In the genomic region with DNA sequence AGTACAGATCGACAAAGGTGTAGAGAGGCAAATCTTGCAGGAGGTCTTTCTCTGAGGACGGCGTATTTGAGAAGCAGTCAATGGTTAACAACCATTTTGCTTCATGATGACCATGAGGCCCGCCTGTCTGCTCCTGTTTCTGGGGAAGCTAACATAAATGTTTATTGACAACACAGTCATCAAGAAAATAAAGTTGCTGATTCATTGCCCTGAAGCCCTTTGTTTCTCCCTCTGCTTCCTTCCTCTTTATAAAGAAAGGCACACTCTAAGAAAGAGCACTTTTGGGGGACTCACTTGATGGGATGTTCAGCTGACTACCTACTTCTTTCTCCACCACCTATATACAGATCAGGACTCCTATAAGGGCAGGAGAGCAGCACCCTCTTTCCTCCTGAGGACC, we compare ENCODE assay signal across 13 mouse cellular contexts. TPM values are rescaled to one million over a fixed set of nuclear protein-coding genes. Genes with fewer than 3 reads are reported as not detected.
DNase-seq lines count a peak whose midpoint lies in the region; ATAC-seq and TF ChIP-seq lines count a peak whose summit lies in the region.
"Had no signal": no experiment of that assay in that cellular context is flagged by ENCODE, and none has a peak within 500 bp of the region (broad histone marks: within the 10 kb centered on the region; RNA-seq: fewer than 3 reads in every experiment).

No protein-coding gene starts in this region.

- H3K4me3 ChIP-seq in G1E (ENCODE audit: low read depth, low read length): no peak overlapping the region; the same call in 1 of the 2 replicates
- H3K4me3 ChIP-seq: limb, embryonic 12.5 days; midbrain, embryonic 12.5 days had no signal

- peaks cover 13% of the 10 kb centered on the region for H3K9me3 ChIP-seq in G1E (replicated peaks)
- H3K9me3 ChIP-seq: limb, embryonic 12.5 days; midbrain, embryonic 12.5 days had no signal

- peak; percentile 36 for DNase-seq in kidney, adult 9 months
- no peak for DNase-seq in kidney, adult 18-20 months
- DNase-seq in G1E (ENCODE audit: low spot score): peak; percentile 13
- DNase-seq in adrenal gland, adult 18-20 months (ENCODE audit: low spot score in 2 of 2): no peak
- DNase-seq in B cell, adult 2 months: no peak
- DNase-seq in right cerebral cortex, postnatal 4 days: no peak
- DNase-seq: adrenal gland, postnatal 10 days; cerebellum, adult 18-20 months; retina, postnatal 1 day had no signal

- peaks cover 20% of the 10 kb centered on the region for H3K27me3 ChIP-seq in G1E (ENCODE audit: insufficient read depth, low read length)
- H3K27me3 ChIP-seq: midbrain, embryonic 12.5 days had no signal

- no peaks in the 10 kb centered on the region for H3K36me3 ChIP-seq in G1E (replicated peaks)
- H3K36me3 ChIP-seq: limb, embryonic 12.5 days; midbrain, embryonic 12.5 days had no signal

- no peak for TF ChIP-seq CTCF in G1E (IDR thresholded peaks at IDR 0.05; ENCODE audit: low read depth, low read length)

- peaks cover 93% of the 10 kb centered on the region for H3K4me1 ChIP-seq in G1E (ENCODE audit: insufficient read depth, low read depth, low read length)

- ATAC-seq in G1E (ENCODE audit: extremely low read depth, insufficient number of reproducible peaks, low FRiP score, poor library complexity, severe bottlenecking): no peak
- peak; percentile 69 for ATAC-seq in granulocyte monocyte progenitor cell, adult 5-6 weeks (replicated peaks; ENCODE audit: poor library complexity, severe bottlenecking)
- ATAC-seq in megakaryocyte, adult 5-6 weeks (ENCODE audit: poor library complexity, severe bottlenecking): peak; percentile 74

RNA-seq across cellular contexts. Expression of a gene that starts 42.8 kb away (rescaled TPM):
- 97.9 and 113 TPM in 2 replicates for total RNA-seq in G1E (2014; fragmentation: Nextera tagmentation)
- 4.6 and 5.5 TPM in 2 replicates for total RNA-seq in G1E (2017)
- 37.6 and 39.6 TPM in 2 replicates for polyA plus RNA-seq in G1E (2012)
- 51.0 and 55.5 TPM in 2 replicates for total RNA-seq in granulocyte monocyte progenitor cell, adult 5-6 weeks (2014; fragmentation: Nextera tagmentation)
- 12.8 and 17.0 TPM in 2 replicates for total RNA-seq in granulocyte monocyte progenitor cell, adult 5-6 weeks (2017)
- 54.5 and 60.9 TPM in 2 replicates for total RNA-seq in megakaryocyte, adult 5-6 weeks (2015)
- 9.5 and 21.8 TPM in 2 replicates for total RNA-seq in megakaryocyte, adult 5-6 weeks (2017)
- 100 to 1,000 TPM; 102 to 135 TPM for total RNA-seq in adrenal gland, adult 18-20 months (2021)

RNA-seq across cellular contexts. Expression of a gene that starts 43.5 kb away (rescaled TPM):
- 8.1 and 13.2 TPM in 2 replicates for total RNA-seq in G1E (2014; fragmentation: Nextera tagmentation)
- 3.2 and 3.5 TPM in 2 replicates for total RNA-seq in G1E (2017)
- polyA plus RNA-seq in G1E (2012): 1.2 TPM in 2 replicates
- 12.4 and 26.0 TPM in 2 replicates for total RNA-seq in granulocyte monocyte progenitor cell, adult 5-6 weeks (2014; fragmentation: Nextera tagmentation)
- 15.0 and 15.4 TPM in 2 replicates for total RNA-seq in granulocyte monocyte progenitor cell, adult 5-6 weeks (2017)
- 22.3 and 25.1 TPM in 2 replicates for total RNA-seq in megakaryocyte, adult 5-6 weeks (2015)
- total RNA-seq in megakaryocyte, adult 5-6 weeks (2017): 33.0 and 43.3 TPM in 2 replicates
- 1 to 10 TPM; 6.4 to 6.6 TPM for total RNA-seq in adrenal gland, adult 18-20 months (2021)

Comparison
In these comparisons a context has a peak if more than half of its experiments do, and no peak if none do; other contexts are left out.
1. DNase-seq: peak in kidney, adult 9 months (single experiment) and G1E (single experiment); none in kidney, adult 18-20 months (single experiment), adrenal gland, adult 18-20 months (0 of 2), B cell, adult 2 months (0 of 2) and right cerebral cortex, postnatal 4 days (single experiment).